Mouse (Mus musculus) small intestine, adult 2 months (tissue): ENCODE results near the gene Rorb. TPM values are rescaled to one million over a fixed set of nuclear protein-coding genes. Genes with fewer than 3 reads are reported as not detected.

ENCODE experiments used
- H3K27ac ChIP-seq: fragments of 200-500 bp; 2 replicates; pipeline ENCODE4 v1.5.1; 2012; ENCODE audit warnings: low read depth, low read length, control low read depth, inconsistent platforms; ENCODE audit not compliant: insufficient read depth
- H3K27me3 ChIP-seq: fragments of 200-500 bp; 2 replicates; pipeline ENCODE4 v1.6.1; 2012; ENCODE audit warnings: mild to moderate bottlenecking, moderate library complexity, low read length, inconsistent platforms; ENCODE audit not compliant: control insufficient read depth, insufficient read depth
- H3K36me3 ChIP-seq: fragments of 200-500 bp; 2 replicates; pipeline ENCODE4 v1.6.1; 2012; ENCODE audit warnings: mild to moderate bottlenecking, low read length, control low read depth, inconsistent platforms; ENCODE audit not compliant: control insufficient read depth, insufficient read depth
- H3K4me1 ChIP-seq: fragments of 200-500 bp; 2 replicates; pipeline ENCODE4 v1.6.1; 2012; ENCODE audit warnings: low read length, inconsistent platforms, mixed read lengths; ENCODE audit not compliant: control insufficient read depth, insufficient read depth, insufficient read length
- H3K4me3 ChIP-seq: fragments of 200-500 bp; 2 replicates; pipeline ENCODE4 v1.5.1; 2012; ENCODE audit warnings: low read depth, mild to moderate bottlenecking, control low read depth, inconsistent platforms, low read length, moderate library complexity
- CTCF ChIP-seq: fragments of 200-500 bp; IDR thresholded peaks from 2 replicates; pipeline ENCODE4 v1.5.1; 2012; ENCODE audit warnings: low read depth, mild to moderate bottlenecking, control low read depth, inconsistent platforms, low read length, moderate library complexity, mixed read lengths; ENCODE audit not compliant: insufficient replicate concordance, insufficient read length; ENCODE audit errors: extremely low read depth
- POLR2A ChIP-seq: fragments of 200-500 bp; IDR thresholded peaks from 2 replicates; pipeline ENCODE4 v1.6.1; 2012; ENCODE audit warnings: low read depth, mild to moderate bottlenecking, control low read depth, inconsistent platforms, low read length, moderate library complexity
- WGBS: fragments of 180-500 bp; shearing (Covaris S2); methylation state at CpG from one replicate; pipeline ENCODE4 v1.1.7; 2018; 5-methylcytosine and 5-hydroxymethylcytosine counted together
- polyA plus RNA-seq: library from polyadenylated mRNA; depleted of rRNA; stranded (reverse); fragments of >200 nt; gene quantifications from 2 replicates; pipeline ENCODE4 v1.2.3, GENCODE M21; 2012

The Rorb gene
- polyA plus RNA-seq, 1 experiment, result 0.04 TPM

- H3K36me3 ChIP-seq, result no peaks in the 10 kb centered on the region
- no peaks in the 10 kb centered on the region for H3K27me3 ChIP-seq
- H3K4me3 ChIP-seq, result no peak overlapping the region
- WGBS, result 83% methylated on average over 6 of the region's 6 CpGs
- TF ChIP-seq CTCF, result no peak
- no peak for TF ChIP-seq POLR2A
- H3K27ac ChIP-seq, result no peak overlapping the region
- no peaks in the 10 kb centered on the region for H3K4me1 ChIP-seq
Measured at GRCm38 (mm10) chr19:19074756-19075155, 36.2 kb downstream of the Rorb start.

- Histone ChIP-seq H3K27ac (no peak overlapping the region), H3K27me3 (no peaks in the 10 kb centered on the region), H3K36me3 (no peaks in the 10 kb centered on the region), H3K4me3 (no peak overlapping the region), H3K4me1 (no peaks in the 10 kb centered on the region)
- WGBS, result 59% methylated on average over 10 of the region's 10 CpGs
- TF ChIP-seq CTCF (no peak), POLR2A (no peak)
Measured at GRCm38 (mm10) chr19:19058710-19059398, 52.1 kb downstream of the Rorb start.

GRCm38 (mm10) chr19:19058201-19058600 is 52.8 kb downstream of the Rorb start:
- WGBS, result 82% methylated on average over 8 of the region's 8 CpGs
- no peaks in the 10 kb centered on the region for H3K36me3 ChIP-seq
- no peak overlapping the region for H3K27ac ChIP-seq
- no peaks in the 10 kb centered on the region for H3K27me3 ChIP-seq
- no peaks in the 10 kb centered on the region for H3K4me1 ChIP-seq
- no peak for TF ChIP-seq CTCF
- no peak overlapping the region for H3K4me3 ChIP-seq

- H3K27me3 ChIP-seq, result no peaks in the 10 kb centered on the region
- H3K4me1 ChIP-seq, result no peaks in the 10 kb centered on the region
- no peaks in the 10 kb centered on the region for H3K36me3 ChIP-seq
- WGBS, result 29% methylated on average over 2 of the region's 2 CpGs
- no peak for TF ChIP-seq CTCF
- no peak for TF ChIP-seq POLR2A
- no peak overlapping the region for H3K4me3 ChIP-seq
- H3K27ac ChIP-seq, result no peak overlapping the region
Measured at GRCm38 (mm10) chr19:19043138-19043537, 67.9 kb downstream of the Rorb start.

GRCm38 (mm10) chr19:19040800-19041199 is 70.2 kb downstream of the Rorb start:
- no peak for TF ChIP-seq CTCF
- no peak for TF ChIP-seq POLR2A
- Histone ChIP-seq H3K36me3 (no peaks in the 10 kb centered on the region), H3K27ac (no peak overlapping the region), H3K4me1 (no peaks in the 10 kb centered on the region), H3K4me3 (no peak overlapping the region), H3K27me3 (no peaks in the 10 kb centered on the region)
- 46% methylated on average over 2 of the region's 2 CpGs for WGBS

- 74% methylated on average over 5 of the region's 5 CpGs for WGBS
- H3K27ac ChIP-seq, result no peak overlapping the region
Measured at GRCm38 (mm10) chr19:19034482-19035315, 76.3 kb downstream of the Rorb start.

GRCm38 (mm10) chr19:19033974-19034373 is 77.0 kb downstream of the Rorb start:
- Histone ChIP-seq H3K27me3 (no peaks in the 10 kb centered on the region), H3K27ac (no peak overlapping the region), H3K36me3 (no peaks in the 10 kb centered on the region), H3K4me3 (no peak overlapping the region), H3K4me1 (no peaks in the 10 kb centered on the region)
- 73% methylated on average over 3 of the region's 3 CpGs for WGBS
- TF ChIP-seq POLR2A, result no peak
- no peak for TF ChIP-seq CTCF

More at GRCm38 (mm10) chr19:19034482-19035315, 76.3 kb downstream of the Rorb start:
- Histone ChIP-seq H3K36me3 (no peaks in the 10 kb centered on the region), H3K4me1 (no peaks in the 10 kb centered on the region), H3K4me3 (no peak overlapping the region), H3K27me3 (no peaks in the 10 kb centered on the region)
- TF ChIP-seq POLR2A (no peak), CTCF (no peak)
